Mouse (Mus musculus): Measurements from ENCODE around the gene Hivep1.

- TF ChIP-seq USF1 (IDR thresholded peaks at IDR 0.05; ENCODE audit: low read depth) (no peak), MYOG (IDR thresholded peaks at IDR 0.05; ENCODE audit: control insufficient read depth in 1 of 3, insufficient read depth in 1 of 3, insufficient read length in 2 of 3, low read depth in 2 of 3) (no peak), SRF (IDR thresholded peaks at IDR 0.05; ENCODE audit: control insufficient read depth, insufficient read length, low read depth) (no peak), POLR2A (IDR thresholded peaks at IDR 0.05; ENCODE audit: insufficient read length, low read depth) (no peak), E2F4 (IDR thresholded peaks at IDR 0.05; ENCODE audit: insufficient read depth) (no peak), POLR2AphosphoS2 (IDR thresholded peaks at IDR 0.05; ENCODE audit: insufficient read length, low read depth) (no peak), TCF12 (IDR thresholded peaks at IDR 0.05; ENCODE audit: insufficient read depth, poor library complexity, severe bottlenecking) (no peak)
Observed at GRCm38 (mm10) chr13:42233741-42234419, 182.1 kb downstream of the Hivep1 start.
